Mouse (Mus musculus): ENCODE results near the gene Ypel2. TPM values are rescaled to one million over a fixed set of nuclear protein-coding genes. Genes with fewer than 3 reads are reported as not detected.

Ypel2 gene
- 1 to 10 TPM; 1.9 to 2.5 TPM for polyA plus RNA-seq (2017; shearing (Covaris generic))

DNA sequence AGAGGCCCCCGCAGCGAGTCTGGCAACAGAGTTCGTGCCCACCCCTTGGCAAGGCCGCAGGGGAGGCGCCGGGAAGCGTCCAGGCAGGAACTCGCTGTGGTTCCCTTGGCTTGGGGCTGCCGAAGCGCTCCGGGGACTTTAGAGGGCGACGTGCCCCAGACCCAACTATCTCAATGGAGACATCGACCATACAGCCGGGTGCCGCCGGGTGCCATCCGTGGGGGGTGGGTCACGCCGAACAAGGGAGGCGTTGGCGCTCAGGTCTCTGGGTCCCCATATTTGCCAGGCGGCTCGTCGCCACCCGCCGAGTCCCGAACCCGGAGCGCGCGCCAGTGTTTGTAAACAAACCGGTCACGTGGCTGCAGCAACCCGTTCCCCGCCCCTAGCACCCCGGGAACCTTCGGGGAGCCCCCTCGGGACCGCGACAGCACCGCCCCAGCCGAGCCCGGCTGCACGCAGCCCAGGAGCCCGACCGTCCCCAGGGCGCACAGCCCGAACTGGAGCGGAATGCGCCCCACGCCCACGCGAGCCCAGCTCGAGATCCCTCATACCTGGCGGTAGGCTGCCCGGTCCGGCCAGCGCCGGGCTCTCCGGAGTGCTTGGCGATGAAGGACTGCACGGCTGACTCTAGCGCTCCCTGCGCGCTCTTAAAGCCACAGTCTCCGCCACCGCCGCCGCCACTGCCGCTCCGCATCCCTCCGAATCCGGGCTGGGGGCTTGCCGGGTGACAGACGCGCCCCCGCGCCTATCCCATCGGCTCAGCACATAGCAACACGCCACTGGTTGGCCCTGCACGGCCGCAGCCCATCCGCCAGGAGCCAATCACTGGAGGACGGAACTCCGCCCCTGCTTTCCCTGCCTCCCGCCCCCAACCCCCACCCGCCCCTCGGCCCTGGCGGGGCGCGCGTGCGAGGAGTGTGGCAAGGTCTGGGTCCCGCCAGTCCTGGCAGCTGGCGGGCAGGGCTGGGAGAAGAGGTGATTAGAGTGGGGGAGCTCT, at the start of gene Ypel2:
Ypel2 (minus strand) TSS at position 667 of the 997 bp plus-strand sequence.

Other genes with a start within 250 kb of the Ypel2 start
- 100 to 1,000 TPM in 1 of 2 experiments, 10 to 100 TPM in 1; 98.2 to 138 TPM for gene Cltc, start 236.1 kb downstream of the Ypel2 start, polyA plus RNA-seq (2017; shearing (Covaris generic))
- 10 to 100 TPM; 34.5 to 34.8 TPM for gene Dhx40, start 186.0 kb downstream of the Ypel2 start, polyA plus RNA-seq (2017; shearing (Covaris generic))
- under 1 TPM in 1 of 2 experiments, not detected in 1; 0.07 TPM for gene Gdpd1, start 80.4 kb upstream of the Ypel2 start, polyA plus RNA-seq (2017; shearing (Covaris generic))
- 10 to 100 TPM; 17.4 to 18.2 TPM for gene Smg8, start 93.1 kb upstream of the Ypel2 start, polyA plus RNA-seq (2017; shearing (Covaris generic))
- gene Prr11, start 115.0 kb upstream of the Ypel2 start, polyA plus RNA-seq (2017; shearing (Covaris generic)): 1 to 10 TPM; 1.3 to 2.1 TPM
- gene Ska2, start 115.5 kb upstream of the Ypel2 start, polyA plus RNA-seq (2017; shearing (Covaris generic)): 10 to 100 TPM; 11.0 to 17.8 TPM
- gene Trim37, start 133.4 kb upstream of the Ypel2 start, polyA plus RNA-seq (2017; shearing (Covaris generic)): 10 to 100 TPM; 11.7 to 17.5 TPM